Mouse (Mus musculus) midbrain, embryonic 15.5 days (tissue): ENCODE data around the gene Smc1b. TPM values are rescaled to one million over a fixed set of nuclear protein-coding genes. Genes with fewer than 3 reads are reported as not detected.

Source experiments
- ATAC-seq: fragments of 200-750 bp; cut with Nextera tagmentation; replicated peaks from 2 replicates; pipeline ENCODE4 v1.8.0; 2017; ENCODE audit warnings: moderate TSS enrichment
- H3K27ac ChIP-seq: fragments of 300-500 bp; sonication (generic); 2 replicates; pipeline ENCODE4 v1.5.1; 2015; ENCODE audit warnings: mild to moderate bottlenecking, inconsistent platforms
- H3K27me3 ChIP-seq: fragments of 300-500 bp; sonication (generic); replicated peaks from 2 replicates; pipeline ENCODE4 v1.6.1; 2015; ENCODE audit warnings: inconsistent platforms
- H3K36me3 ChIP-seq: fragments of 300-500 bp; sonication (generic); replicated peaks from 2 replicates; pipeline ENCODE4 v1.6.1; 2015; ENCODE audit warnings: inconsistent platforms
- H3K4me1 ChIP-seq: fragments of 300-500 bp; sonication (generic); 2 replicates; pipeline ENCODE4 v1.6.1; 2015; ENCODE audit warnings: inconsistent platforms
- H3K4me2 ChIP-seq: fragments of 300-500 bp; sonication (generic); 2 replicates; pipeline ENCODE4 v1.6.1; 2015; ENCODE audit warnings: inconsistent platforms, mild to moderate bottlenecking, moderate library complexity
- H3K4me3 ChIP-seq: fragments of 300-500 bp; sonication (generic); 2 replicates; pipeline ENCODE4 v1.5.1; 2015; ENCODE audit warnings: mild to moderate bottlenecking, inconsistent platforms
- H3K9ac ChIP-seq: fragments of 300-500 bp; sonication (generic); 2 replicates; pipeline ENCODE4 v1.6.1; 2015; ENCODE audit warnings: mild to moderate bottlenecking, inconsistent platforms
- H3K9me3 ChIP-seq: fragments of 300-500 bp; sonication (generic); 2 replicates; pipeline ENCODE4 v1.6.1; 2016; ENCODE audit warnings: inconsistent platforms
- WGBS: fragments of 180-500 bp; shearing (Covaris S2); methylation state at CpG from one replicate; pipeline ENCODE4 v1.1.7; 2015; ENCODE audit warnings: mixed read lengths; 5-methylcytosine and 5-hydroxymethylcytosine counted together
- polyA plus RNA-seq: library from polyadenylated mRNA; unstranded; fragments of >200 nt; fragmentation: Nextera tagmentation; extraction: Ambion mirVana; gene quantifications from 2 replicates; pipeline ENCODE4 v1.2.1, GENCODE M21; 2015

Gene Smc1b
- polyA plus RNA-seq, 1 experiment from 2014 or later = 0.14 TPM

GRCm38 (mm10) chr15:85161416-85161815, 29.7 kb upstream of the Smc1b start:
- H3K4me1 ChIP-seq = peaks cover 4% of the 10 kb centered on the region
- no peak overlapping the region for H3K9ac ChIP-seq
- no peak for ATAC-seq
- H3K27ac ChIP-seq = no peak overlapping the region
- no peaks in the 10 kb centered on the region for H3K9me3 ChIP-seq
- H3K27me3 ChIP-seq = no peaks in the 10 kb centered on the region
- no peak overlapping the region for H3K4me3 ChIP-seq
- no peak overlapping the region for H3K4me2 ChIP-seq
- H3K36me3 ChIP-seq = no peaks in the 10 kb centered on the region

DNA sequence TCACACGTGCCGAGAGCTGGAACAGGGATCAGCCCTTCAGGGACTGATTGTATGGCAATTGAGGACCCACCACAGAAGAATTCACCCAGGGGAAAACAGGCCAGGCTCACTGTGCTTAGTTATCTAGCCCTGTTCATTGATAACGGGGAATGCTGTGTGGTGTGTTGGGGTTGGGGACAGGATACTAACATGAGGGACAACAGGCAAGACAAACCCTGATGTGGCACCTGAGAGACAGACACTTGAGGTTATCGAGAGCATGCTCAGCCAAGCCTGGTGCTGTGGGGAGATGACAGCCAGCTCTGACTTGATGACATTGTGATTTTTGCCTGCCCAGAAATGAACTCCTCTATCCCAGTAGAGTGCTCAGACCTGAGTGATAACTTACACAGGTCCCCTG, 24.4 kb upstream of the Smc1b start:
- Histone ChIP-seq H3K4me3 (no peak overlapping the region), H3K4me2 (no peak overlapping the region), H3K9ac (no peak overlapping the region), H3K27ac (no peak overlapping the region), H3K27me3 (no peaks in the 10 kb centered on the region), H3K9me3 (no peaks in the 10 kb centered on the region), H3K4me1 (0 out of 2 replicates have a peak, but pooled peaks cover 4% of the 10 kb centered on the region), H3K36me3 (no peaks in the 10 kb centered on the region)
- ATAC-seq = no peak
- 64% methylated on average over 4 of the region's 4 CpGs for WGBS

DNA sequence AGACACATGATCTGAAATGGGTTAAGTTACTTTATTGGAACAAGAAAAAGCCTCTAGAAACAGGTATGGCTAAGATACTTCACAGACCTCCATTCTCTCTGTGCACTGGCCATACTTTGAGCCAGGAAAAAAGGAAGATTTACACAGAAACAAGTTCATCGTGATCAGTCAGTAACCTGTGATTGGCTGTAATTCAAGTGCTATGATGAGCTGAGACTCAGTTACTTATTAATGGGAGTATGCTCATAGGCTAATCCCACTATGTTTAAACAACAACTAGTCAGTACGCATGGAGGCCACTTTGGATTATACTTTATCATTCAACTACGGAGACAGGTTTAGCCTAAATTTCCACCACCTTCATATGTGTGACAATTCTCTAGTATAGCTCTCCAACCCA, 22.3 kb upstream of the Smc1b start:
- H3K36me3 ChIP-seq = no peaks in the 10 kb centered on the region
- H3K4me3 ChIP-seq = no peak overlapping the region
- H3K27me3 ChIP-seq = no peaks in the 10 kb centered on the region
- H3K27ac ChIP-seq = no peak overlapping the region
- H3K4me1 ChIP-seq = 0 out of 2 replicates have a peak, but pooled peaks cover 4% of the 10 kb centered on the region
- H3K4me2 ChIP-seq = no peak overlapping the region
- H3K9ac ChIP-seq = no peak overlapping the region
- no peaks in the 10 kb centered on the region for H3K9me3 ChIP-seq
- 94% methylated on average over 3 of the region's 3 CpGs for WGBS
- ATAC-seq = no peak

- H3K27ac ChIP-seq = no peak overlapping the region
- WGBS = 79% methylated on average over 3 of the region's 3 CpGs
- no peak for ATAC-seq
- no peak overlapping the region for H3K9ac ChIP-seq
- H3K4me3 ChIP-seq = no peak overlapping the region
- no peak overlapping the region for H3K4me2 ChIP-seq
- H3K27me3 ChIP-seq = no peaks in the 10 kb centered on the region
- 0 out of 2 replicates have a peak, but pooled peaks cover 12% of the 10 kb centered on the region for H3K4me1 ChIP-seq
- no peaks in the 10 kb centered on the region for H3K36me3 ChIP-seq
- H3K9me3 ChIP-seq = no peaks in the 10 kb centered on the region
Observed at GRCm38 (mm10) chr15:85152577-85152976, 20.8 kb upstream of the Smc1b start.

GRCm38 (mm10) chr15:85151433-85151918, 19.7 kb upstream of the Smc1b start:
- H3K4me2 ChIP-seq = no peak overlapping the region
- ATAC-seq = peak; percentile 48; the same call in 1 of the 2 replicates
- H3K9me3 ChIP-seq = no peaks in the 10 kb centered on the region
- no peaks in the 10 kb centered on the region for H3K36me3 ChIP-seq
- 28% methylated on average over 13 of the region's 13 CpGs for WGBS
- no peak overlapping the region for H3K4me3 ChIP-seq
- no peak overlapping the region for H3K27ac ChIP-seq
- no peak overlapping the region for H3K9ac ChIP-seq
- 0 out of 2 replicates have a peak, but pooled peaks cover 12% of the 10 kb centered on the region for H3K4me1 ChIP-seq
- no peaks in the 10 kb centered on the region for H3K27me3 ChIP-seq

GRCm38 (mm10) chr15:85144249-85144648, 12.5 kb upstream of the Smc1b start:
- H3K4me1 ChIP-seq = 0 out of 2 replicates have a peak, but pooled peaks cover 8% of the 10 kb centered on the region
- H3K4me3 ChIP-seq = no peak overlapping the region
- no peaks in the 10 kb centered on the region for H3K27me3 ChIP-seq
- H3K36me3 ChIP-seq = no peaks in the 10 kb centered on the region
- H3K4me2 ChIP-seq = no peak overlapping the region
- no peaks in the 10 kb centered on the region for H3K9me3 ChIP-seq
- no peak overlapping the region for H3K9ac ChIP-seq
- ATAC-seq = no peak
- H3K27ac ChIP-seq = no peak overlapping the region
- WGBS = 92% methylated on average over 5 of the region's 5 CpGs

- 89% methylated on average over 1 of the region's 1 CpGs for WGBS
- Histone ChIP-seq H3K9me3 (no peaks in the 10 kb centered on the region), H3K27ac (no peak overlapping the region), H3K4me2 (no peak overlapping the region), H3K4me3 (no peak overlapping the region), H3K9ac (no peak overlapping the region), H3K36me3 (no peaks in the 10 kb centered on the region), H3K4me1 (0 out of 2 replicates have a peak, but pooled peaks cover 8% of the 10 kb centered on the region), H3K27me3 (no peaks in the 10 kb centered on the region)
- ATAC-seq = no peak
Observed at GRCm38 (mm10) chr15:85143747-85144146, 12.0 kb upstream of the Smc1b start.

DNA sequence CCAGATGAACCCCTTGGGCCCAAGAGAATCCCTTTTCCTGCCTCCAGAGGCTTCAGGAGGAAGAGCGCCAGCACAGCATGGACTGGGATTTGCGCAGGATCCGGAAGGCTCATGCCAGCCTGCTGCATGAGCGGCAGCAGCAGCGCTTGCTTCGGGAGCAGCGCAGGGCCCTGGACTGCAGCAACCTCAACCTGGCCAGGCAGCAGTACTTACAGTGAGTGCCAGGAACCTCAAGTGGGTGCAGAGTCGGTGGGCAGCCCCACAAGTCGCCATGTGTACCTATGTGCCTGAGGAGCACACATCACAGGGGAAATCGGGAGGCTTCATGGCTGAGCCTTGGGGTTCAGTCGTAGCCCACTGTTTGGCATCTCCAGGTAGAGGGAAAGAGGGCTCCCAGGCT, 11.4 kb upstream of the Smc1b start:
- H3K9ac ChIP-seq = no peak overlapping the region
- H3K4me1 ChIP-seq = 0 out of 2 replicates have a peak, but pooled peaks cover 5% of the 10 kb centered on the region
- H3K27me3 ChIP-seq = no peaks in the 10 kb centered on the region
- no peak overlapping the region for H3K27ac ChIP-seq
- no peak for ATAC-seq
- H3K9me3 ChIP-seq = no peaks in the 10 kb centered on the region
- H3K4me3 ChIP-seq = no peak overlapping the region
- WGBS = 89% methylated on average over 11 of the region's 11 CpGs
- no peaks in the 10 kb centered on the region for H3K36me3 ChIP-seq
- no peak overlapping the region for H3K4me2 ChIP-seq

GRCm38 (mm10) chr15:85142441-85142840, 10.7 kb upstream of the Smc1b start:
- Histone ChIP-seq H3K36me3 (no peaks in the 10 kb centered on the region), H3K4me3 (no peak overlapping the region), H3K9ac (no peak overlapping the region), H3K4me2 (no peak overlapping the region), H3K9me3 (no peaks in the 10 kb centered on the region), H3K27ac (no peak overlapping the region), H3K4me1 (no peaks in the 10 kb centered on the region), H3K27me3 (no peaks in the 10 kb centered on the region)
- 76% methylated on average over 2 of the region's 2 CpGs for WGBS
- ATAC-seq = no peak

DNA sequence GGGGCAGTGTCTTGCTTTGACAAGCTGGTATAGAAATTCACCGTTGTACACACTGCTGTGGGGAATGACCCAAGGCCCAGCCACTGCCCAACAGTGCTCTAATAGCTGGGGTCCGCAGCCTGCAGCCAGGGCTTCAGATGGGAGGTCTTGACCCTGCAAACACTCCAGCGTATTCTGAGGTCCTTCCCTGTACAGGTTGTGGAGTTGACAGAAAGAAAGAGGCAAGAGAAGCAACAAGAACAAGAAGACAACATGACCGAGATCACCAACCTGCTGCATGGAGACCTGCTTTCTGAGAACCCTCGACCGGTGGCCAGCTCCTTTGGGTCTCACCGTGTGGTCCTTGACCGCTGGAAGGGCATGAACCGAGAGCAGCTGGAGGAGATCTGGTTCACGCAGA, 9.5 kb upstream of the Smc1b start:
- Histone ChIP-seq H3K4me3 (no peak overlapping the region), H3K4me2 (no peak overlapping the region), H3K9ac (no peak overlapping the region), H3K9me3 (no peaks in the 10 kb centered on the region), H3K4me1 (no peaks in the 10 kb centered on the region), H3K27ac (no peak overlapping the region), H3K36me3 (no peaks in the 10 kb centered on the region), H3K27me3 (no peaks in the 10 kb centered on the region)
- ATAC-seq = no peak
- 92% methylated on average over 10 of the region's 10 CpGs for WGBS

GRCm38 (mm10) chr15:85135143-85135542, 3.4 kb upstream of the Smc1b start:
- H3K9me3 ChIP-seq = no peaks in the 10 kb centered on the region
- no peak for ATAC-seq
- peaks cover 11% of the 10 kb centered on the region for H3K4me1 ChIP-seq
- H3K36me3 ChIP-seq = no peaks in the 10 kb centered on the region
- no peak overlapping the region for H3K27ac ChIP-seq
- no peaks in the 10 kb centered on the region for H3K27me3 ChIP-seq
- H3K4me3 ChIP-seq = no peak overlapping the region
- no peak overlapping the region for H3K9ac ChIP-seq
- H3K4me2 ChIP-seq = no peak overlapping the region
- 39% methylated on average over 9 of the region's 9 CpGs for WGBS

- H3K4me1 ChIP-seq = peaks cover 11% of the 10 kb centered on the region
- H3K9me3 ChIP-seq = no peaks in the 10 kb centered on the region
- WGBS = 17% methylated on average over 10 of the region's 10 CpGs
- H3K27me3 ChIP-seq = no peaks in the 10 kb centered on the region
- no peaks in the 10 kb centered on the region for H3K36me3 ChIP-seq
- peak overlapping the region; percentile 71 for H3K4me2 ChIP-seq
- peak overlapping the region; percentile 39 for H3K4me3 ChIP-seq
- peak overlapping the region; percentile 9; the same call in 1 of the 2 replicates for H3K9ac ChIP-seq
- ATAC-seq = peak; percentile 17; the same call in 1 of the 2 replicates
- H3K27ac ChIP-seq = no peak overlapping the region
Observed at GRCm38 (mm10) chr15:85132193-85132520, 393 bp upstream of the Smc1b start.

DNA sequence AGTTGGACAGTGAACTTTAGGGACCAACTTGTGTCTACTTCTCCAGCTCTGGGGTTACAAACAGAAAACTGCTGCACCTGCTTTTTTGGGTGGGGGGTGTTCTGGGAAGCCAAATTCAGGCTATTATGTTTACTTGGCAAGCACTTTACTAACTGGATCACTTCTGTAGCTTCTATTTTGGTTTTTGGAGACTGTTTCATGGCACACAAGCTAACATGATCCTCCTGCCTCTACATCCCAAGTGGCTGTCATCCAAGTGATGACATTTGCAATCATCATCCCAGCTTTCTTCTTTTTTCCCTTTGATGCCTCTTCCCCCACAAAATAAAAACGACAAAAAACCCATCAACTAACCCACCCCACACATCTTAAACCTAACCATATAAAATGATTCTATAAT, 46.1 kb downstream of the Smc1b start:
- Histone ChIP-seq H3K27me3 (no peaks in the 10 kb centered on the region), H3K9me3 (no peaks in the 10 kb centered on the region), H3K27ac (no peak overlapping the region), H3K9ac (no peak overlapping the region), H3K4me3 (no peak overlapping the region), H3K36me3 (no peaks in the 10 kb centered on the region), H3K4me1 (no peaks in the 10 kb centered on the region), H3K4me2 (no peak overlapping the region)
- WGBS = 73% methylated on average over 1 of the region's 1 CpGs
- no peak for ATAC-seq
